Mouse (Mus musculus): ENCODE data around the gene Mcm2.
A peak's percentile ranks its signal among the peaks of the same experiment; 100 is the strongest.

Mcm2 gene

GRCm38 (mm10) chr6:88849270-88849669, 49.3 kb downstream of the Mcm2 start:
- DNase-seq (ENCODE audit: low read depth, low spot score), result no peak

DNA sequence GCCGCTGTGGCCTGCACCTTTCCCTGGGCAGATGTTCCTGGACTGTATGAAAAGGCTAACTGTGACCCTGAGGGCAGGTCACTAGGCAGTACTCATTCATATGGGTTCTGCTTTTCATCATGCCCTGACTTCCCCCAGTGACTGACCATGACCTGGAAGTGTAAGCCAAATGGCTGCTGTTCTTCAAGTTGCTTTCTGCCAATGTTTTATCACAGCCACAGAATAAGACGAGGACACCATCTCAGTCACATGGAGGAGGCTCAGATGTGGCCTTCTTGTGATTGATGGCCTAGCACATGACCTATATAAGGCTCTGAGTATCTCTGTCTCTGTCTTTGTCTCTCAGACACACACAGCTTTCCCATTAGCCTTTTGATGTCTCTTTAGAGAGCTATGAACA, 51.0 kb downstream of the Mcm2 start:
- DNase-seq (ENCODE audit: low read depth, low spot score), result no peak

- no peak for DNase-seq (ENCODE audit: low read depth, low spot score)
Observed at GRCm38 (mm10) chr6:88844901-88845565, 53.5 kb downstream of the Mcm2 start.

DNA sequence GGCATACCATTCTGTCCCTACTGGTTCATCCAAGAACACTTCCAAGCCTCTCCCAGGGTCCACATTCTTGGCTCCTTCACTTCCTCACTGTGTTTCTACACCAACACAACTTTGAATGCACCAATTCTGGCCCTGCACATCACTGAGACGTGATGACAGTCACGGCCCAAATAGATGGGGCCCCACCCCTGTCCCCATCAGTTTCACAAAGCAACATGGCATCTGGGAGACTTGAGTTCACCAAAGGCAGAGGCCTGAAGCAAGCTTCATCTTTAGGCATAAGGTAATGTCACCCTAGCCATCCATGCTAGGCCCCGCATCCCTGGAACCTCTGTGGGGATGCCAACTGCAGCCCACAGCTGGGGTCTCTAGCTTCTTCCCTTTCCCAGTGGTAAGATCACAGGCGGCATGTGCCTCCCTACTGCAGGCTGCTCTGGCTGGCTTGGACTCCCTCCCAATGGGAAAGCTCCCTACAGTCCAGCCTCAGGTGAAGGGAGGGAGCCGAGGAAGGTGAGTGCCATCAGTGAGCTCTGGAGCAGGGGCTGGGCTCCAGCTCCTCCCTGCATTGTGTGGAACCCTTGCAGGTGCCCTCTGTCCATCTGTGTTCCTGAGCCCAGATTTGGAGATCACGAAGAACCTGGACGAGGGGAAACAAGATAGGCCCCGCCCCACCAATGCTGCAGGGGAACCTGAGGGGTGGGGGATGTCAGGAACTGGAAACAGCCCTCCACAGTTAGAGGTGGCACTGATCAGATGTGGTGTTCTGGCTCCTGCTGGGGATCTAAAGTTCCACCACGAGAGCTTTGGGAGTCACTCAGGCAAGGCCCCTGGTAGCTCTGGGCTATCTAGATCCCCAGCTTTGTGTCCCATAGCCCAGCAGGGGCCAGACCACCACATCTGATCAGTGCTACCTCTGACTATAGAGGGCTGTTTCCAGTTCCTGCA, 54.5 kb downstream of the Mcm2 start:
- no peak for DNase-seq (ENCODE audit: low read depth, low spot score)

DNA sequence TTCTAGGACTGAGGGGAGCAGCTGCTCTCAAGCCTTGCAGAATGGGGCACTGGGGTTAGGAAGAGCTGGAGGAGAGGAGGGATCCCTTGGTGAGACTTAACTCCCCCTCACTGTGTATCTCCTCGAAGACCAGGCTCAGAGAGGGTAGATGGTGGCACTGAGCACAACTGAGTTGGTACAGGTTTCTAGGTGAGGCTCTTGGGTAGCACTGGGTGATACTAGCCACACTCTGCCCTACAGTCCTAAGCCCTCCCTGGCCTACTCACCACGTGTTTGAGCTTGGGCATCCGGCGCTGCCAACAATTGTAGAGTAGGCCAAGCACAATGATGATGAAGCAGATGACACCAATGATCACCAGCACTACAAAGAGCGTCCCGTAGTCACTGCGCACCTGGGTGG, 55.3 kb downstream of the Mcm2 start:
- DNase-seq (ENCODE audit: low read depth, low spot score), result no peak

GRCm38 (mm10) chr6:88842731-88843151, 55.8 kb downstream of the Mcm2 start:
- no peak for DNase-seq (ENCODE audit: low read depth, low spot score)

DNA sequence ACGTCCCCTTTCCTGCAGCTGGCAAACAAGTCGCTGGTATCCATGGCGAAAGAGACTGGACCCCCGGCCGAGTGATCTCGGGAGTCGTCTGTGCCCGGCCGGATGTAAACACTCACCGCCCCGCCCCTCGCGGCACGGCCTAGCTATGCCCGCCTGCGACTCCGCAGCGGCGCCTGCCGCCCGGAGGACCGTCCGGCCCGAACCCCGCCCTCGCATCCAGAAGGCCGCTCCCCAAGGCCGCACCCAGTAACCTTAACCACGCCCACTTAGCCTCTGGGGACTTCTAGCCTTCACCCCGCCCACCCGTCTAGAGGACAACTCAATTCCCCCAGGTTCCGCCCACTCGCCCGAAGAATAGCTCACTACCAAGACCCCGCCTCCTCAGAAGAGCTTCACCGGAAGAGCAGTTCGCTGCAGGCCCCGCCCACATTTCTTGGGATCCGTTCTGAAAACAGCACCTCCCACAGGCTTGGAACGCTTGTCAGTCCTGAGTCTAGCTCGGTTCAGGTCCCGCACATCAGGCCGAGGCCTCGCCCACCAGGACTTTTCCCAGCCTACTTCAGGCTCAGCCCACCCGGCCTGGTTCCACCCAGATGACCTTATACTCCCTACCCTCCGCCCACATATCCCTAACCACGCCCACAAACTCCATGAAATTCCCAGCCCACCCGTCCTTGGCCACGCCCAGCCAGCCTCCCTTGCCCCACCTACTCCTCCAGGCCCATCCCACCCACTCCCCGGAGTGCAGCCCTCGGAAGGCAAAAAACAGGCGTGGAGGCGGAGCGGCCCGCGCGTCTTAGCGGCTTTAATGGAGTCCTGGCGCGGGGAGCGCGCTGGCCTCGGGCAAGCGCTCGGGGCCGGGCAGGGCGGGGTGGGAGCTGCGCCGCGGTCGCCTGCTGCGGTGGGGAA, 56.5 kb downstream of the Mcm2 start, which contains the start of gene Abtb1:
Gene Abtb1 (minus strand): TSS at position 204 of the 909 bp plus-strand sequence.
- DNase-seq (ENCODE audit: low read depth, low spot score), result peak; percentile 99

- DNase-seq (ENCODE audit: low read depth, low spot score), result no peak
Observed at GRCm38 (mm10) chr6:88841514-88841780, 57.1 kb downstream of the Mcm2 start.

- no peak for DNase-seq (ENCODE audit: low read depth, low spot score)
Observed at GRCm38 (mm10) chr6:88840791-88841513, 57.6 kb downstream of the Mcm2 start.

DNA sequence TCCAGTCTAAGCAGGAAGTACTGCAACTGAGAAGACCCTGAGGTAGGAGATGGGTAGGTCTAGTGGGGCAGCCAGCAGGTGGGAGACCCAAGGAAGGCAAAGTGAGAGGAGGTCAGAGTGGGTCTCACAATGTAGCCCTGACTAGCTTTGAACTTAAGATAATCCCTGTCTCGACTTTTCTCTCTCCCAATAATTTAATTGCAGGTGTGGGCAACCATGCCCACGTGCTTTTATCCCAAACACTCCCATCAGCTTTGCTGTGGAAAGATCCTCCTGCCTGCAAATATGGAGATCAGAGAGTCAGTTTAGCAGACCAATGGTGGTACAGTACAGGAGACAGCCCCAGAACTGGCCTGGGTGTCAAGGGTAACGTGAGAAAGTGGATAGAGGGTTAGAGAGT, 58.4 kb downstream of the Mcm2 start:
- DNase-seq (ENCODE audit: low read depth, low spot score), result no peak

GRCm38 (mm10) chr6:88839135-88839970, 59.2 kb downstream of the Mcm2 start:
- no peak for DNase-seq (ENCODE audit: low read depth, low spot score)

GRCm38 (mm10) chr6:88838613-88839012, 60.0 kb downstream of the Mcm2 start:
- DNase-seq (ENCODE audit: low read depth, low spot score), result no peak

- DNase-seq (ENCODE audit: low read depth, low spot score), result no peak
Observed at GRCm38 (mm10) chr6:88837999-88838398, 60.6 kb downstream of the Mcm2 start.

DNA sequence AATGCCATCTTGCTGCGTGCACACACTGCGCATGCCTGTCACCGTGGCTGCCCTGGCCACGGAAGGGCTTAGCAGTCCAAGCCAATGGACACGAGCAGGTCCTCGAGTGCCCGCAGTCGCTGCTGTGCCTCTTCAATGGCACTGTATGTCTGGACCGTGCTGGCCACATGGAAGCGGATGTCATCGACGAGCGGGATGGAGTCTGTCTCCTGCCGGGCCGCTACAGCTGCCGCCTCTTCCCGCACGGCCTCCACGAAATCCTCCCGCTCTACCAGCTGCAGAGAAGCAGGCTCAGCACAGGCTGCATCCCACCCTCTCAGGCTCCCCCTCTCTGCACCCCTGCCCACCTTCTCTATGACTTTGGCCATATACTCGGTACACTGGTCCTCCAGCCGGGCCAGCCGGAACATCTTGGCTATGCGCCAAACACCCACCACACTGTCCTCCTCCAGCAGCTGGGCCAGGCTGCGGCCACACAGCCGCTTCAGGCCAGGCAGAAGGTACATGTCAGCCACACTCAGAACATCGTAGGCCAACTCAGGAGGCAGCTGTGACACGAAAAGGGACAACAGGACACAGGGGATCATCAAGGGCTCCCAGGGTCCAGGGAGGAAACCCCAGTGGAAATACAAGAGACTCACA, 62.3 kb downstream of the Mcm2 start:
- no peak for DNase-seq (ENCODE audit: low read depth, low spot score)

- no peak for DNase-seq (ENCODE audit: low read depth, low spot score)
Observed at GRCm38 (mm10) chr6:88835047-88835446, 63.5 kb downstream of the Mcm2 start.
